Comparison of ENCODE assay signal across 7 mouse cellular contexts in the genomic region with DNA sequence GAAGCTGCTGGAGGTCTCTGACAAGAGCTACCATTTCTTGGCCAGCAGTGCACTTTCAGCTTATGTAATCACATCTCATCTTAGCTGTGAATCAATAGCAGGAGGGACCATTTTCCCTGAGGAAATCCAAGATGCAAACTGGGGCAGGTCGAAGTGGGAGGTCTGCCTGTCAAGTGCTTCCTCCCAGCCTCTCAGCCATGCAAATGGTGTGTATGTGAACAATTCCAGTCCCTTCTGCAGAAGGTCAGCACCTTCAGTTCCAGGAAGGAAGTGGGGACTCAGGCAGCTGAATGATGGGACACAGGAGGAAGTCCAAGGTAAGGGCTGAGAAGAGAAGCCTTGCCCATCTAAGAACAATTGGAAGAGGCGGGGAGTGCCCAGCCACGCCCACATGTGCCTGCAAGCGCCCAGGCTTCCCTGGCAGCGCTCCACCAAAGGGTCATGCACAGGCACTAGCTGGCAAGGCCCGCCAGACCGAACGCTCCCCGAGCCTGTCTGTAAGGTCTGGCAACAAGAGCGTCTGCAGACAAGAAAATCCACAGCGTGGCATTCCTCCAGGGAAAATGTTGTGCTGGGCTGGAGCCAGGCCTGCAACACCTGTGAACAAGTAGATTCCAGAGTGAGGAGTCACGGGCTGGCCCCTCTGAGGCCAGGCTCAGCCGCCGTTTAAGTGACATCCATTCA.
DNase-seq lines count a peak whose midpoint lies in the region; ATAC-seq and TF ChIP-seq lines count a peak whose summit lies in the region.

No protein-coding gene starts in this region.

- DNase-seq in Muller cell, postnatal 12 days (ENCODE audit: inconsistent ontology term): peak; percentile 69
- peak; percentile 59 to 64 for DNase-seq in heart, postnatal 10 days
- peak; percentile 73 to 82 for DNase-seq in kidney, postnatal 4 days
- peak; percentile 3 for DNase-seq in skeletal muscle tissue, adult 2 months (ENCODE audit: low read depth, low spot score)
- no peak for DNase-seq in spleen, postnatal 14 days (ENCODE audit: low spot score in 2 of 2)

- no peaks in the 10 kb centered on the region for H3K4me1 ChIP-seq in ES-Bruce4 (ENCODE audit: control insufficient read depth, insufficient read depth, low read length)

- intact Hi-C loops in heart, postnatal 10 days (cut with DNase I): no loop called here

- no peak overlapping the region for H3K27ac ChIP-seq in ES-Bruce4 (ENCODE audit: insufficient read depth, low read length)

- peak; percentile 66 for ATAC-seq in common myeloid progenitor, adult 5-6 weeks (replicated peaks; ENCODE audit: low read depth, poor library complexity, severe bottlenecking)

- H3K9ac ChIP-seq in ES-Bruce4 (ENCODE audit: low read depth, poor library complexity, severe bottlenecking): no peak overlapping the region

- peak; percentile 47; the same call in 1 of the 2 replicates for TF ChIP-seq EP300 in ES-Bruce4 (IDR thresholded peaks at IDR 0.05; ENCODE audit: insufficient read depth, low read depth, low read length)

- no peak for TF ChIP-seq POLR2A in ES-Bruce4 (IDR thresholded peaks at IDR 0.05; ENCODE audit: insufficient read depth, low read length)

- TF ChIP-seq CTCF in ES-Bruce4 (IDR thresholded peaks at IDR 0.05; ENCODE audit: low read depth, low read length): no peak

- H3K9me3 ChIP-seq in ES-Bruce4 (replicated peaks; ENCODE audit: control insufficient read depth, insufficient read depth, low read length, poor library complexity, severe bottlenecking): peaks cover 7% of the 10 kb centered on the region

- no peak overlapping the region for H3K4me3 ChIP-seq in ES-Bruce4 (ENCODE audit: low read depth, low read length)

- H3K27me3 ChIP-seq in ES-Bruce4 (ENCODE audit: control insufficient read depth, insufficient read depth, low read length, poor library complexity, severe bottlenecking): no peaks in the 10 kb centered on the region

- H3K36me3 ChIP-seq in ES-Bruce4 (ENCODE audit: control insufficient read depth, insufficient read depth, low read length, poor library complexity, severe bottlenecking): no peaks in the 10 kb centered on the region

Comparison
In these comparisons a context has a peak if more than half of its experiments do, and no peak if none do; other contexts are left out.
1. DNase-seq: peak in Muller cell, postnatal 12 days (single experiment), heart, postnatal 10 days (2 of 2), kidney, postnatal 4 days (2 of 2) and skeletal muscle tissue, adult 2 months (single experiment); none in spleen, postnatal 14 days (0 of 2).